Comparison of ENCODE assay signal across 7 mouse cellular contexts in the genomic region with DNA sequence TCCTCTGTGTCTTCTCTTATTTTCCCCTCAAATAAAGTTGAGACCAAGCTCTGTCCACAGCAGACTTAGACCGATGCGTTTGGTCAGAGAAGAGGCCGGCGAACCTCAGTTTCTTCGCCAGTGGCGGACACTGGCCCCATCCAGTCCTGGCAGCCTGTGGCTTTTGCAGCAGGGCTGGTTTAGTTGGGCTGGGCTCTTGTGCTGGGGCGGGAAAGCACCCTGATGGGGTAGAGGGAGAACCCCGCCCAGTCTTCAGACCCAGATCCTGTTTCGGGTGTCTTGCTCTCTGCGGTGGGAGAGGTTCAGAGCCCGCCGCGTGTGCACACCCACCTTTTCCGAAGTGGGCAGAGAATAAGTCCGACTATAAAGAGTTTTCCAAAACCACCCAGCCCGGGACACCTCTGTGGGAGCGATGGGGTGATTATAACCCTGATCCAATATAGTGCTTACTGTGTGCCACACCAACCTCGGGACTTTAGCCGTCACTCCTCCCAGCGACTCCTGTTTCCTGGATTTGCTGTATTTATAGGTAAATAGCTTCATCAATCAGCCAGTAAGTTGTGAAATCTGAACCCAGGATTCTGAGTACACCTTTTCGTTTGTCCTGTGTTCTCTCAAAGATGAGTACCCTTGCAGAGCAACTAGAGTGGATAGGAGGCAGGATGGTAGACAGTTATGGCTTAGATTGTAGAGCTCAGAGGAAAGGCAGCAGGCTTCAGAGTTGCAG. TPM values are rescaled to one million over a fixed set of nuclear protein-coding genes. Genes with fewer than 3 reads are reported as not detected.
DNase-seq lines count a peak whose midpoint lies in the region; ATAC-seq and TF ChIP-seq lines count a peak whose summit lies in the region.

No protein-coding gene starts in this region.

- ATAC-seq in activated CD4-positive, CD25-positive, alpha-beta regulatory T cell, adult 4 months, result peak; percentile 68
- ATAC-seq in limb, embryonic 13.5 days (ENCODE audit: low FRiP score, low read depth), result no peak
- ATAC-seq in midbrain, embryonic 14.5 days (ENCODE audit: low FRiP score, low TSS enrichment), result no peak

- H3K27ac ChIP-seq in CH12.LX (ENCODE audit: insufficient read depth, low read depth), result no peak overlapping the region
- peak overlapping the region; percentile 93; the same call in 1 of the 2 replicates for H3K27ac ChIP-seq in heart, embryonic 10.5 days
- H3K27ac ChIP-seq in limb, embryonic 13.5 days, result no peak overlapping the region
- H3K27ac ChIP-seq in midbrain, embryonic 14.5 days (replicated peaks; ENCODE audit: low read depth, low read length), result no peak overlapping the region

- H3K9me3 ChIP-seq in CH12.LX (replicated peaks; ENCODE audit: low read length), result no peaks in the 10 kb centered on the region
- H3K9me3 ChIP-seq in heart, embryonic 10.5 days, result no peaks in the 10 kb centered on the region
- H3K9me3 ChIP-seq in limb, embryonic 13.5 days, result no peaks in the 10 kb centered on the region
- no peaks in the 10 kb centered on the region for H3K9me3 ChIP-seq in midbrain, embryonic 14.5 days (ENCODE audit: control insufficient read depth, low read length)

- peak; percentile 84 for DNase-seq in CH12.LX (ENCODE audit: extremely low read depth)
- DNase-seq in heart, embryonic 10.5 days (ENCODE audit: low spot score), result no peak
- DNase-seq in midbrain, embryonic 14.5 days, result no peak
- DNase-seq in thymus, adult 18-20 months, result peak; percentile 51 to 58
- DNase-seq in right cerebral cortex, adult 18-20 months, result no peak

- TF ChIP-seq RAD21 in CH12.LX (IDR thresholded peaks at IDR 0.05; ENCODE audit: low read depth, low read length), result no peak

- no peak for TF ChIP-seq CTCF in CH12.LX (conservative IDR thresholded peaks at IDR 0.05 in 1 of 2, IDR thresholded peaks at IDR 0.05 in 1 of 2; ENCODE audit: low read depth in 2 of 2, low read length in 2 of 2)

- H3K4me3 ChIP-seq in CH12.LX (replicated peaks in 1 of 3; ENCODE audit: low read depth in 2 of 3, low read length in 2 of 3, poor library complexity in 1 of 3), result peak overlapping the region; percentile 76 to 84 (median 82)
- H3K4me3 ChIP-seq in heart, embryonic 10.5 days, result peak overlapping the region; percentile 85
- H3K4me3 ChIP-seq in limb, embryonic 13.5 days, result peak overlapping the region; percentile 72
- peak overlapping the region; percentile 66 for H3K4me3 ChIP-seq in midbrain, embryonic 14.5 days (replicated peaks; ENCODE audit: low read depth, low read length)

- in situ Hi-C loops in CH12.LX (cut with MboI; ENCODE audit: low pct_ligation_motif_present, low pct_unique_long_range_greater_than_20kb, low sequenced_read_pairs), result no loop called here

- TF ChIP-seq POLR2A in CH12.LX (IDR thresholded peaks at IDR 0.05; ENCODE audit: low read depth, low read length), result peak; percentile 60; the same call in 1 of the 2 replicates

- H3K36me3 ChIP-seq in CH12.LX (replicated peaks in 1 of 2; ENCODE audit: control insufficient read depth in 1 of 2, insufficient read depth in 1 of 2, low read length in 1 of 2), result peaks cover 0 to 9% of the 10 kb centered on the region in 2 experiments
- no peaks in the 10 kb centered on the region for H3K36me3 ChIP-seq in heart, embryonic 10.5 days
- no peaks in the 10 kb centered on the region for H3K36me3 ChIP-seq in limb, embryonic 13.5 days
- H3K36me3 ChIP-seq in midbrain, embryonic 14.5 days (ENCODE audit: control insufficient read depth, insufficient read depth, low read length), result no peaks in the 10 kb centered on the region

- peaks cover 0 to 38% of the 10 kb centered on the region in 2 experiments; a peak in 3 of 4 replicates for H3K4me1 ChIP-seq in CH12.LX (ENCODE audit: control insufficient read depth in 1 of 2, insufficient read depth in 2 of 2)
- peaks cover 30% of the 10 kb centered on the region for H3K4me1 ChIP-seq in heart, embryonic 10.5 days
- H3K4me1 ChIP-seq in limb, embryonic 13.5 days, result peaks cover 40% of the 10 kb centered on the region
- H3K4me1 ChIP-seq in midbrain, embryonic 14.5 days (ENCODE audit: control insufficient read depth, insufficient read depth, low read length), result peaks cover 9% of the 10 kb centered on the region; the same call in 1 of the 2 replicates

- TF ChIP-seq EP300 in CH12.LX (IDR thresholded peaks at IDR 0.05; ENCODE audit: low read length), result no peak

- WGBS in heart, embryonic 10.5 days, result 5% methylated on average over 21 of the region's 21 CpGs
- whole genome bisulfite sequencing in limb, embryonic 13.5 days, result 4% methylated on average over 21 of the region's 21 CpGs
- 4% methylated on average over 21 of the region's 21 CpGs for WGBS in midbrain, embryonic 14.5 days

- H3K9ac ChIP-seq in CH12.LX (ENCODE audit: insufficient read depth, low read depth), result peak overlapping the region; percentile 64; the same call in 1 of the 2 replicates
- H3K9ac ChIP-seq in limb, embryonic 13.5 days, result peak overlapping the region; percentile 89
- no peak overlapping the region for H3K9ac ChIP-seq in midbrain, embryonic 14.5 days (replicated peaks; ENCODE audit: low read length)

- H3K27me3 ChIP-seq in CH12.LX (replicated peaks), result peaks cover 2% of the 10 kb centered on the region
- H3K27me3 ChIP-seq in heart, embryonic 10.5 days (ENCODE audit: insufficient read depth, poor library complexity, severe bottlenecking), result peaks cover 74% of the 10 kb centered on the region
- H3K27me3 ChIP-seq in limb, embryonic 13.5 days, result peaks cover 44% of the 10 kb centered on the region
- H3K27me3 ChIP-seq in midbrain, embryonic 14.5 days (ENCODE audit: control insufficient read depth, insufficient read depth, low read length), result peaks cover 25% of the 10 kb centered on the region

- no peaks in the 10 kb centered on the region for H3K79me2 ChIP-seq in CH12.LX (replicated peaks; ENCODE audit: control insufficient read depth, extremely low read depth, insufficient read depth, poor library complexity, severe bottlenecking)

- dilution Hi-C loops in CH12.LX (cut with MboI; ENCODE audit: extremely low pct_ligation_motif_present, extremely low pct_unique_long_range_greater_than_20kb, low sequenced_read_pairs), result no loop called here

- peak overlapping the region; percentile 96 for H3K4me2 ChIP-seq in CH12.LX (ENCODE audit: insufficient read depth, low read depth, poor library complexity, severe bottlenecking)
- H3K4me2 ChIP-seq in limb, embryonic 13.5 days (replicated peaks), result peak overlapping the region; percentile 99
- H3K4me2 ChIP-seq in midbrain, embryonic 14.5 days (ENCODE audit: low read length), result peak overlapping the region; percentile 95

TF ChIP-seq in CH12.LX, 34 proteins besides CTCF, POLR2A, EP300 and RAD21 (continues in another document):
- TF ChIP-seq NRF1 (IDR thresholded peaks at IDR 0.05; ENCODE audit: low read depth, low read length) (no peak), E2F4 (IDR thresholded peaks at IDR 0.05; ENCODE audit: insufficient replicate concordance, low read depth, low read length) (no peak), MAFK (IDR thresholded peaks at IDR 0.05; ENCODE audit: insufficient replicate concordance, low read length) (no peak), MXI1 (IDR thresholded peaks at IDR 0.05; ENCODE audit: low read depth, low read length) (peak; percentile 64), PAX5 (IDR thresholded peaks at IDR 0.05; ENCODE audit: low read length) (no peak), MAZ (IDR thresholded peaks at IDR 0.05; ENCODE audit: low read depth, low read length) (no peak), MEF2A (IDR thresholded peaks at IDR 0.05; ENCODE audit: borderline replicate concordance, low read depth, low read length) (peak; percentile 55; the same call in 1 of the 2 replicates), ZMIZ1 (IDR thresholded peaks at IDR 0.05; ENCODE audit: low read depth, low read length) (no peak), POLR2AphosphoS2 (IDR thresholded peaks at IDR 0.05; ENCODE audit: low read depth, low read length) (no peak), CHD2 (IDR thresholded peaks at IDR 0.05; ENCODE audit: low read length) (no peak), ELF1 (IDR thresholded peaks at IDR 0.05; ENCODE audit: low read depth, low read length) (0 out of 2 replicates have a peak, but pooled peaks have one; percentile 16), JUND (conservative IDR thresholded peaks at IDR 0.05; ENCODE audit: low read depth, low read length) (no peak), HCFC1 (IDR thresholded peaks at IDR 0.05; ENCODE audit: low read depth, low read length) (no peak), ETS1 (conservative IDR thresholded peaks at IDR 0.05; ENCODE audit: low read depth, low read length) (peak; percentile 29; the same call in 1 of the 2 replicates), USF1 (IDR thresholded peaks at IDR 0.05; ENCODE audit: low read depth, low read length) (no peak), TBP (conservative IDR thresholded peaks at IDR 0.05; ENCODE audit: low read depth, low read length) (no peak), IRF4 (IDR thresholded peaks at IDR 0.05; ENCODE audit: low read depth, low read length) (peak; percentile 52; the same call in 1 of the 2 replicates), BHLHE40 (IDR thresholded peaks at IDR 0.05; ENCODE audit: low read depth, low read length) (no peak), RCOR1 (conservative IDR thresholded peaks at IDR 0.05; ENCODE audit: low read depth, low read length) (no peak), GABPA (IDR thresholded peaks at IDR 0.05; ENCODE audit: insufficient replicate concordance, low read depth, low read length) (no peak), TCF12 (IDR thresholded peaks at IDR 0.05; ENCODE audit: low read depth, low read length) (no peak), USF2 (conservative IDR thresholded peaks at IDR 0.05; ENCODE audit: low read depth, low read length) (no peak)

RNA-seq across cellular contexts. Expression of gene Ttc7, which starts 1.2 kb away (rescaled TPM):
- total RNA-seq in CH12.LX (2012; rRNA removed) (11.2 and 12.8 TPM in 2 replicates), CH12.LX (2014; rRNA removed) (5.8 and 6.2 TPM in 2 replicates)
- 16.0 and 16.4 TPM in 2 replicates for polyA plus RNA-seq in CH12.LX (2012; ENCODE audit: insufficient read length, low read depth)
- 10 to 100 TPM; 21.2 to 24.5 TPM for polyA plus RNA-seq in activated CD4-positive, CD25-positive, alpha-beta regulatory T cell, adult 4 months (2017; shearing (Covaris generic))
- 2.8 and 4.7 TPM in 2 replicates for polyA plus RNA-seq in heart, embryonic 10.5 days (2016; fragmentation: Nextera tagmentation; extraction: Ambion mirVana)
- 4.1 and 4.3 TPM in 2 replicates for polyA plus RNA-seq in limb, embryonic 13.5 days (2015; fragmentation: Nextera tagmentation; extraction: Ambion mirVana)
- polyA plus RNA-seq in midbrain, embryonic 14.5 days (2014; fragmentation: Nextera tagmentation; extraction: Ambion mirVana), result 3.6 and 5.0 TPM in 2 replicates

RNA-seq across cellular contexts. Expression of gene Mcfd2, which starts 18.2 kb away (rescaled TPM):
- total RNA-seq in CH12.LX (2012; rRNA removed), result 39.1 and 42.5 TPM in 2 replicates
- 39.1 and 41.9 TPM in 2 replicates for total RNA-seq in CH12.LX (2014; rRNA removed)
- 24.7 and 26.0 TPM in 2 replicates for polyA plus RNA-seq in CH12.LX (2012; ENCODE audit: insufficient read length, low read depth)
- polyA plus RNA-seq in activated CD4-positive, CD25-positive, alpha-beta regulatory T cell, adult 4 months (2017; shearing (Covaris generic)), result 10 to 100 TPM; 24.7 to 33.3 TPM
- polyA plus RNA-seq in heart, embryonic 10.5 days (2016; fragmentation: Nextera tagmentation; extraction: Ambion mirVana), result 77.8 and 82.7 TPM in 2 replicates
- 85.3 TPM in 2 replicates for polyA plus RNA-seq in limb, embryonic 13.5 days (2015; fragmentation: Nextera tagmentation; extraction: Ambion mirVana)
- 43.1 and 48.1 TPM in 2 replicates for polyA plus RNA-seq in midbrain, embryonic 14.5 days (2014; fragmentation: Nextera tagmentation; extraction: Ambion mirVana)

Comparison
In these comparisons a context has a peak if more than half of its experiments do, and no peak if none do; other contexts are left out.
1. DNase-seq: peak in CH12.LX (single experiment) and thymus, adult 18-20 months (2 of 2); none in heart, embryonic 10.5 days (single experiment), midbrain, embryonic 14.5 days (single experiment) and right cerebral cortex, adult 18-20 months (single experiment).
2. Peak in every context shown above with its lines, with median percentiles within 50 percentile points of each other: H3K4me2 ChIP-seq and H3K4me3 ChIP-seq.